Mouse (Mus musculus) C2C12 (cell line): ENCODE measurements around the gene Olfr1087.
"Not testable (repeated sequence)": the region's sequence is repeated elsewhere in the genome, so short reads cannot be mapped to it uniquely, and the experiment has no call there.

Experiments used
- CEBPB ChIP-seq: IDR thresholded peaks from one replicate; pipeline ENCODE4 v1.6.1; 2011; ENCODE audit warnings: low read depth, mild to moderate bottlenecking, control low read depth, moderate library complexity
- CTCF ChIP-seq: IDR thresholded peaks from one replicate; pipeline ENCODE4 v1.5.1; 2011; ENCODE audit not compliant: control insufficient read depth, insufficient read depth, insufficient read length
- FOSL1 ChIP-seq: IDR thresholded peaks from one replicate; pipeline ENCODE4 v1.8.0; 2011; ENCODE audit warnings: mild to moderate bottlenecking, low read length; ENCODE audit not compliant: poor library complexity, insufficient read depth, severe bottlenecking
- MYOD1 ChIP-seq: IDR thresholded peaks from one replicate; pipeline ENCODE4 v1.6.1; 2011; ENCODE audit warnings: low read depth; ENCODE audit not compliant: control insufficient read depth, insufficient read length
- USF1 ChIP-seq: IDR thresholded peaks from one replicate; pipeline ENCODE4 v1.6.1; 2011; ENCODE audit warnings: low read depth, mild to moderate bottlenecking, control low read depth, moderate library complexity

DNA sequence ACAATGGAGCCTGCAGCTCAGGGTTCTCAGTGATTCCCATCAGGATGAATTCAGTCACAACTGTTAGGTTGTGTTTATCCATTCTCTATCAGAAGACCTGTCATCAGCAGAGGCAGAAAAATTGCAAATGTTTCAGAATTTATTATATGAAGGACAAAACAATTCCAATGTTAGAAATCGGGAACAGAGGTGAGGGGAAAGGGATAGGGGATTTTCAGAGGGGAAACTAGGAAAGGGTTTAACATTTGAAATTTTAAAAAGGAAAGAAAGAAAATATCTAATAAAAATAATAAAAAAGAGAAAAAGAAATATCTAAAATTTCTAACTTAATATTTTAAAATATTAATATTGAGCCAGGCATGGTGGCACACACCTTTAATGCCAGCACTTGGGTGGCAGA, 58.6 kb downstream of the Olfr1087 start, which contains the start of gene Olfr1084:
- TF ChIP-seq CTCF, USF1, FOSL1, MYOD1, CEBPB: not testable (repeated sequence)
